In the genomic region with DNA sequence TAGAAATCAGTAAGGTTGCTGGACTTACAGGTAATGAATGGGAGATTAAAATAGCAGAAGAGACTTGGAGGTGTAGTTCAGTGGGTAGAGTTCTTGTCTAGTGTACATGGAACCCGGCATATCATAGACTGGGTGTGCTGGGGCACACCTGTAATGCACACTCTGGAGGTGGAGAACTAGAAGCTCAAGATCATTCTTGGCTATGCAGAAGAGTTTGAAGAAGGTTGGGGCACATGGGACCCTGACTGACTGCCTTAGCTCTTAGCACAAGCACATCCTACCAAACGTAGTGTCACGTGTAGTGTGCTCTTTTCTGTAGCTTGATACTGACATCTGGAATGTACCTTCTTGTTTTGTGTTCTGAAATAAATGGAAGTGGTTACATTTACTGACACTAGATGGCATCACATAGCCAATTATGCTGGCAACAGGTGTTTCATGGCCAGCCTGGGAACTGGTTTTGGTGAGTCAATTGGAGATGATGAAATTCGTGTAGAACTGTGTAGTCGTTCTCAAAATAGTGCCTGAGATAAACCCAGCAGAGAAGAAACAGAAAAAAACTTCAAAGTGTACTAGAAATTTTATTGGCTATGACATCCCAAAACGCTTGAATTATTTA, we compare ENCODE assay signal across 9 mouse cellular contexts. TPM values are rescaled to one million over a fixed set of nuclear protein-coding genes. Genes with fewer than 3 reads are reported as not detected.
DNase-seq lines count a peak whose midpoint lies in the region; ATAC-seq and TF ChIP-seq lines count a peak whose summit lies in the region.
"Had no signal": no experiment of that assay in that cellular context is flagged by ENCODE, and none has a peak within 500 bp of the region (broad histone marks: within the 10 kb centered on the region; RNA-seq: fewer than 3 reads in every experiment).

No protein-coding gene starts in this region.

- H3K27me3 ChIP-seq in forebrain, embryonic 15.5 days: no peaks in the 10 kb centered on the region
- H3K27me3 ChIP-seq in forebrain, embryonic 12.5 days: no peaks in the 10 kb centered on the region
- H3K27me3 ChIP-seq in liver, adult 2 months (ENCODE audit: control insufficient read depth, insufficient read depth, low read length): no peaks in the 10 kb centered on the region
- H3K27me3 ChIP-seq: liver, embryonic 13.5 days had no signal

- 51% methylated on average over 6 of the region's 6 CpGs for WGBS in forebrain, embryonic 15.5 days
- 56% methylated on average over 6 of the region's 6 CpGs for WGBS in forebrain, embryonic 12.5 days
- 17% methylated on average over 6 of the region's 6 CpGs for WGBS in liver, adult 2 months

- no peak overlapping the region for H3K27ac ChIP-seq in forebrain, embryonic 15.5 days (replicated peaks)
- no peak overlapping the region for H3K27ac ChIP-seq in forebrain, embryonic 12.5 days
- peak overlapping the region; percentile 91 for H3K27ac ChIP-seq in liver, adult 2 months (replicated peaks; ENCODE audit: insufficient read depth, low read depth, low read length)
- H3K27ac ChIP-seq: liver, embryonic 13.5 days had no signal

- no peak overlapping the region for H3K4me2 ChIP-seq in forebrain, embryonic 15.5 days (replicated peaks)
- no peak overlapping the region for H3K4me2 ChIP-seq in forebrain, embryonic 12.5 days
- H3K4me2 ChIP-seq: liver, embryonic 13.5 days had no signal

- H3K9me3 ChIP-seq in forebrain, embryonic 15.5 days: no peaks in the 10 kb centered on the region
- no peaks in the 10 kb centered on the region for H3K9me3 ChIP-seq in forebrain, embryonic 12.5 days
- H3K9me3 ChIP-seq: liver, embryonic 13.5 days had no signal

- peak; percentile 18 for DNase-seq in right cerebral cortex, adult 18-20 months
- DNase-seq in right cerebral cortex, postnatal 36 days (ENCODE audit: low spot score in 2 of 2): no peak
- DNase-seq in cerebellum, postnatal 14 days: peak; percentile 51 to 56
- peak; percentile 91 for DNase-seq in liver, adult 2 months (ENCODE audit: extremely low read depth, low read depth, low spot score)
- peak; percentile 26 for DNase-seq in thymus, postnatal 4 days
- no peak for DNase-seq in layer of hippocampus, postnatal 10 days (ENCODE audit: low spot score in 2 of 2)
- DNase-seq: liver, embryonic 13.5 days had no signal

- no peak overlapping the region for H3K9ac ChIP-seq in forebrain, embryonic 15.5 days (replicated peaks)
- no peak overlapping the region for H3K9ac ChIP-seq in forebrain, embryonic 12.5 days
- peak overlapping the region; percentile 42 for H3K9ac ChIP-seq in liver, adult 2 months (ENCODE audit: low read depth, low read length)
- H3K9ac ChIP-seq: liver, embryonic 13.5 days had no signal

- peak; percentile 54 for TF ChIP-seq CTCF in liver, adult 2 months (IDR thresholded peaks at IDR 0.05; ENCODE audit: low read depth, low read length)

- 0 out of 2 replicates have a peak, but pooled peaks have one; percentile 11 for ATAC-seq in forebrain, embryonic 15.5 days (replicated peaks)
- ATAC-seq in forebrain, embryonic 12.5 days (ENCODE audit: low FRiP score): no peak

- H3K79me2 ChIP-seq in liver, adult 2 months (ENCODE audit: control insufficient read depth, insufficient read depth, low read length): no peaks in the 10 kb centered on the region

- no peaks in the 10 kb centered on the region for H3K36me3 ChIP-seq in forebrain, embryonic 15.5 days
- no peaks in the 10 kb centered on the region for H3K36me3 ChIP-seq in forebrain, embryonic 12.5 days (replicated peaks)
- no peaks in the 10 kb centered on the region for H3K36me3 ChIP-seq in liver, adult 2 months (ENCODE audit: control insufficient read depth, insufficient read depth, low read length)
- H3K36me3 ChIP-seq: liver, embryonic 13.5 days had no signal

- no peak overlapping the region for H3K4me3 ChIP-seq in forebrain, embryonic 15.5 days
- H3K4me3 ChIP-seq in forebrain, embryonic 12.5 days (replicated peaks): no peak overlapping the region
- no peak overlapping the region for H3K4me3 ChIP-seq in liver, adult 2 months (ENCODE audit: insufficient read depth, low read depth, low read length)
- H3K4me3 ChIP-seq: liver, embryonic 13.5 days had no signal

- no peak for TF ChIP-seq POLR2A in liver, adult 2 months (IDR thresholded peaks at IDR 0.05; ENCODE audit: extremely low read depth, insufficient read depth, low read length)

- no peaks in the 10 kb centered on the region for H3K4me1 ChIP-seq in forebrain, embryonic 15.5 days
- H3K4me1 ChIP-seq in forebrain, embryonic 12.5 days: no peaks in the 10 kb centered on the region
- H3K4me1 ChIP-seq in liver, adult 2 months (ENCODE audit: control insufficient read depth, insufficient read depth, low read length): peaks cover 13% of the 10 kb centered on the region

RNA-seq across cellular contexts. Expression of a gene that starts 22.4 kb away (rescaled TPM):
- 3.2 TPM in 2 replicates for polyA plus RNA-seq in forebrain, embryonic 15.5 days (2015; fragmentation: Nextera tagmentation; extraction: Ambion mirVana)
- polyA plus RNA-seq in forebrain, embryonic 12.5 days (2016; fragmentation: Nextera tagmentation; extraction: Ambion mirVana): 3.3 and 3.4 TPM in 2 replicates
- total RNA-seq in liver, adult 2 months (2014; rRNA removed): 54.5 and 69.7 TPM in 2 replicates
- 50.1 and 57.4 TPM in 2 replicates for polyA plus RNA-seq in liver, adult 2 months (2012; rRNA removed)
- total RNA-seq in layer of hippocampus, postnatal 10 days (2021): 1 to 10 TPM; 3.1 to 5.5 TPM

RNA-seq across cellular contexts. Expression of a gene that starts 33.0 kb away (rescaled TPM):
- not detected in 2 replicates for polyA plus RNA-seq in forebrain, embryonic 15.5 days (2015; fragmentation: Nextera tagmentation; extraction: Ambion mirVana)
- not detected in 2 replicates for polyA plus RNA-seq in forebrain, embryonic 12.5 days (2016; fragmentation: Nextera tagmentation; extraction: Ambion mirVana)
- 4,448 and 10,515 TPM in 2 replicates for total RNA-seq in liver, adult 2 months (2014; rRNA removed)
- polyA plus RNA-seq in liver, adult 2 months (2012; rRNA removed): 1,879 and 1,952 TPM in 2 replicates
- total RNA-seq in layer of hippocampus, postnatal 10 days (2021): not detected

Comparison
In these comparisons a context has a peak if more than half of its experiments do, and no peak if none do; other contexts are left out.
1. DNase-seq: peak in right cerebral cortex, adult 18-20 months (single experiment), cerebellum, postnatal 14 days (2 of 2), liver, adult 2 months (single experiment) and thymus, postnatal 4 days (single experiment); none in right cerebral cortex, postnatal 36 days (0 of 2) and layer of hippocampus, postnatal 10 days (0 of 2).
2. RNA of a gene that starts 22.4 kb away (polyA plus RNA-seq): 50.1 to 57.4 TPM in liver, adult 2 months; 3.3 to 3.4 TPM in forebrain, embryonic 12.5 days and 3.2 TPM in forebrain, embryonic 15.5 days; every median in the first group is over 10 times any median in the second.
3. RNA of a gene that starts 33.0 kb away (polyA plus RNA-seq): 1,879 to 1,952 TPM in liver, adult 2 months; not detected in forebrain, embryonic 15.5 days and not detected in forebrain, embryonic 12.5 days; every median in the first group is over 1,000 times any median in the second.